Mouse (Mus musculus) cerebellum, adult 2 months (tissue): Measurements from ENCODE around the gene Lrp1. TPM values are rescaled to one million over a fixed set of nuclear protein-coding genes. Genes with fewer than 3 reads are reported as not detected.

Experiments used
- DNase-seq, 2 experiments: peaks; one replicate each; pipeline ENCODE4 v3.0.0; 2021
- H3K27ac ChIP-seq: fragments of 200-500 bp; 2 replicates; pipeline ENCODE4 v1.5.1; 2012; ENCODE audit warnings: low read length, control low read depth, inconsistent platforms; ENCODE audit not compliant: insufficient read depth
- H3K27me3 ChIP-seq: fragments of 200-500 bp; 2 replicates; pipeline ENCODE4 v1.6.1; 2012; ENCODE audit warnings: inconsistent platforms, mild to moderate bottlenecking, low read length, moderate library complexity; ENCODE audit not compliant: control insufficient read depth, insufficient read depth
- H3K4me1 ChIP-seq: fragments of 200-500 bp; 2 replicates; pipeline ENCODE4 v1.6.1; 2011; ENCODE audit warnings: low read length; ENCODE audit not compliant: control insufficient read depth, insufficient read depth
- H3K4me3 ChIP-seq: fragments of 200-500 bp; replicated peaks from 2 replicates; pipeline ENCODE3; 2011; ENCODE audit warnings: mild to moderate bottlenecking, low read depth, low read length, control low read depth; ENCODE audit not compliant: insufficient read depth
- CTCF ChIP-seq: fragments of 200-500 bp; IDR thresholded peaks from 2 replicates; pipeline ENCODE4 v1.5.1; 2011; ENCODE audit warnings: low read depth, mild to moderate bottlenecking, control low read depth, low read length, moderate library complexity, borderline replicate concordance; ENCODE audit not compliant: insufficient read depth
- POLR2A ChIP-seq: fragments of 200-500 bp; IDR thresholded peaks from 2 replicates; pipeline ENCODE4 v1.6.1; 2011; ENCODE audit warnings: low read length, control low read depth, borderline replicate concordance; ENCODE audit not compliant: insufficient read depth
- WGBS: fragments of 180-500 bp; shearing (Covaris S2); methylation state at CpG from one replicate; pipeline ENCODE4 v1.1.7; 2018; 5-methylcytosine and 5-hydroxymethylcytosine counted together
- polyA plus RNA-seq: library from polyadenylated mRNA; depleted of rRNA; stranded (reverse); fragments of >200 nt; gene quantifications from 2 replicates; pipeline ENCODE4 v1.2.3, GENCODE M21; 2012

Lrp1 gene
- polyA plus RNA-seq, 1 experiment = 366 TPM

DNA sequence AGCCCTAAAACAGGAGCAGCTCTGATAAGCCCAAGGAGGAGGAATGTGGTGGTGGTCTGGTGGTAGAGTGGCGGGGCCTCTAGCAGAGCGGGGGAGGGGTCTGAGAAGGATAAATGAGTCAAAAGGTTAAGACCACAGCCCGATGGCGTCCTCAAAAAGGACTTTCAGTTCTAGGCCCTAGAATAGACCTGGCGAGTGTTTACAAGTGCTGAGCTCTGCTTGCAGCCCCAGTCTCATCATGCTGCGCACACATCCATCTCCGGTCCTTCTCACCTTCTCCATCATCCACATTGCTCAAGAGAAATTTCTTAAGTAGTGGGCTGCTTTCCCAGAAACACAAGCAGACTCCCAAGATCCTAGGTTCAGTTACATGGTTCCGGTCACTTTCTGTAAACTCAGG, 22.3 kb downstream of the Lrp1 start:
- TF ChIP-seq POLR2A = no peak
- no peak for TF ChIP-seq CTCF
- WGBS = 94% methylated on average over 8 of the region's 8 CpGs
- peaks cover 64% of the 10 kb centered on the region for H3K4me1 ChIP-seq
- no peaks in the 10 kb centered on the region for H3K27me3 ChIP-seq
- no peak overlapping the region; the same call in 1 of the 2 replicates for H3K27ac ChIP-seq
- DNase-seq = no peak
- H3K4me3 ChIP-seq = no peak overlapping the region

DNA sequence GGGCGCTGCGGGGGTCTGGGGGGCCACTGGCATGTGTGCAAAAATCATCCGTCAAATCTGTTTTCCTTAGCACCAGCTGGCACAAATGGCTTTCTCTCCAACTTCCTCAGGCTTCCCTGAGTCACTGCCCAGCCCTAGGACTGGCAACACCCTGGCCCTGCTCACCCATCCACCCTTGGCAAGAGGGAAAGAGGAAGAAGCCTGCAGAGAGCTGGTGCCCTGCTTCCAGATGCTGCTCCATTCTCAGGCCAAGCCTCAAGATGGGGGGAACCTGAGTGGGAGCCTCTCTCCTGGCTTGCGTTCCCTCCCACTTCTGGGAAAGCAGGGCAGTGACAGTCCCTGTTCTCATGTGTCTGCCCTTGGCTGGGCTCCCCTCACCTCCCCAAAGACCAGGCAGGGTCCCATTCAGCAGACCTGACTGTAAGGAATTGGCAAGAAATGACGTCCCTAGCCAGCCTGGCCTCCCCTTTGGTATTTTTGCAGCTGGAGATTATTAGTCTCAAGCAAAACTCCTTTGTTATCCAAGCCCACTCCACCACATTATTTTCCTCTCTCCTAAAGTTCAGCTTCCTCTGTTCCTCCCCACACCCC, 23.5 kb downstream of the Lrp1 start:
- Histone ChIP-seq H3K27me3 (no peaks in the 10 kb centered on the region), H3K4me3 (no peak overlapping the region), H3K4me1 (peaks cover 61% of the 10 kb centered on the region), H3K27ac (peak overlapping the region; percentile 70)
- 5% methylated on average over 5 of the region's 5 CpGs for WGBS
- DNase-seq = peak; percentile 78 to 87
- TF ChIP-seq CTCF (no peak), POLR2A (no peak)

GRCm38 (mm10) chr10:127596321-127596941, 24.5 kb downstream of the Lrp1 start:
- Histone ChIP-seq H3K4me3 (no peak overlapping the region), H3K4me1 (peaks cover 69% of the 10 kb centered on the region), H3K27ac (peak overlapping the region; percentile 70), H3K27me3 (no peaks in the 10 kb centered on the region)
- DNase-seq = peak; percentile 69 to 76
- TF ChIP-seq POLR2A (no peak), CTCF (no peak)
- 19% methylated on average over 7 of the region's 7 CpGs for WGBS

GRCm38 (mm10) chr10:127594930-127595715, 25.8 kb downstream of the Lrp1 start:
- WGBS = 62% methylated on average over 30 of the region's 30 CpGs
- peaks cover 58% of the 10 kb centered on the region for H3K4me1 ChIP-seq
- H3K4me3 ChIP-seq = no peak overlapping the region
- peak overlapping the region; percentile 61; the same call in 1 of the 2 replicates for H3K27ac ChIP-seq
- peak in 1 of 2 experiments; percentile 25 for DNase-seq
- TF ChIP-seq CTCF = no peak
- no peak for TF ChIP-seq POLR2A
- H3K27me3 ChIP-seq = no peaks in the 10 kb centered on the region

DNA sequence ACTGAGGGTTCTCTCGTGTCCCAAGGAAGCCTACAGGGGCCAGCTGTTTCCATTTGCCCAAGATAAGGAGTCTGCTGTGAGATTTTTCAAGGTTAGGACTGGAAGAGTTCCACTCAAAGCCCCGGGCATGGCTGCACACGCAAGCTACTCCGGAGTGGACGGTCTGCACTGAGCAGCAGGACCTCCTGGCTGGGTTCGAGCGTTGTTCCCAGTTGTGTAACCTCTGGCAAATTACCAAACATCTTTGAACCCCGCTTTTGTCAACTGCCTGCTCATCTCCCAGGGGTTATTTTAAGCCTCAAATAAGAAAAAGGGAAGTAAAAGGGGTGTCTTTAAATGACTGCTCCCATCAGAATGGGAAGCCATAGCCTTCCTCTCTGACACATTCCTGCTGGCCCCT, 26.5 kb downstream of the Lrp1 start:
- Histone ChIP-seq H3K27me3 (no peaks in the 10 kb centered on the region), H3K27ac (no peak overlapping the region), H3K4me1 (peaks cover 51% of the 10 kb centered on the region), H3K4me3 (no peak overlapping the region)
- TF ChIP-seq CTCF (no peak), POLR2A (no peak)
- 65% methylated on average over 8 of the region's 8 CpGs for WGBS
- DNase-seq = no peak

DNA sequence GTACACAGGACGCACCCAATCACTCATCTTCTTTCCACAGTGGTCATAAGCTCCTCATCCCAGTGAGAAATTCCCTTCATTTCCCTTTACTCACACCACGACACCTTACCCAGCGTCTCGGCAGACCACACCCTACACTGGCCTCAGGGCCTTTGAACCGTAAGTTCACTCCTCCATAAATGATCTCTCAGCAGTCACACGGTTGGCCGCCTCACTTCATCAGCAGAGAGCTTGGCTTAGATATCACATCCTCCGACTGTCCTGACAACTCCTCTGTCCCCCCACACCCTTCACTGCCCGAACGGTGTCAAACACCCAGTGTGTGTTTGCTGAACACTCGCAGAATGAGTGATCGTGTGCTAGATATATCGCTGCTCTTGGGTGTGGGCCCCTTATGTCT, 28.1 kb downstream of the Lrp1 start:
- TF ChIP-seq POLR2A (no peak), CTCF (no peak)
- WGBS = 70% methylated on average over 13 of the region's 13 CpGs
- H3K27me3 ChIP-seq = no peaks in the 10 kb centered on the region

GRCm38 (mm10) chr10:127592423-127592822, 28.5 kb downstream of the Lrp1 start:
- no peak for TF ChIP-seq CTCF
- TF ChIP-seq POLR2A = no peak
- 85% methylated on average over 7 of the region's 7 CpGs for WGBS
- H3K27ac ChIP-seq = no peak overlapping the region
- H3K4me3 ChIP-seq = no peak overlapping the region
- peaks cover 34% of the 10 kb centered on the region for H3K4me1 ChIP-seq
- no peak for DNase-seq
- no peaks in the 10 kb centered on the region for H3K27me3 ChIP-seq

More for the DNA sequence above, 28.1 kb downstream of the Lrp1 start:
- Histone ChIP-seq H3K4me3 (no peak overlapping the region), H3K4me1 (peaks cover 38% of the 10 kb centered on the region), H3K27ac (no peak overlapping the region)
- no peak for DNase-seq

DNA sequence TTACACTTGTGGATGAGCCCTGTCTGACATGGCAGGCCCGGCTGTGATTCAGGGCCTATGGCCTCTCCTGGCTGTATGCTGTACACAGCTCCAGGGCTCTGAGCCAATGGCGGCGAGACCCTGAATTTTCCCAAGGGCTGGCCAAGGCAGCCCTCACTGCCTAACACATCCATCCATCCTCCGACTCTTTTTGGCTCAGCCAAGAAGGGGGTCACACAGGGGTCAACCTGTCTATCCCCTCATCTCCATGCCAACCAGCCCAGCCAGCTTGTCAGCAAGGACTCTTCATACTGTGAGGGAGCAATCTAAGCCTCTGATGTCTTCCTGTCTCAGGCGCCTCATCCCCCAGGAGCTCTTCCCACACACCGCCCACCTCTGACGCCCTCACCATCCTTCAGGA, 29.4 kb downstream of the Lrp1 start:
- Histone ChIP-seq H3K4me3 (no peak overlapping the region), H3K27me3 (no peaks in the 10 kb centered on the region), H3K4me1 (peaks cover 24% of the 10 kb centered on the region), H3K27ac (no peak overlapping the region)
- DNase-seq = no peak
- WGBS = 33% methylated on average over 7 of the region's 7 CpGs
- no peak for TF ChIP-seq POLR2A
- no peak for TF ChIP-seq CTCF
